Mouse (Mus musculus) liver, adult (tissue): ENCODE measurements around the gene Ngb.

Source experiments
- GATA4 ChIP-seq: IDR thresholded peaks from 2 replicates; pipeline ENCODE4 v1.6.1; 2014; ENCODE audit warnings: mild to moderate bottlenecking, low read length; ENCODE audit not compliant: insufficient replicate concordance

Gene Ngb

DNA sequence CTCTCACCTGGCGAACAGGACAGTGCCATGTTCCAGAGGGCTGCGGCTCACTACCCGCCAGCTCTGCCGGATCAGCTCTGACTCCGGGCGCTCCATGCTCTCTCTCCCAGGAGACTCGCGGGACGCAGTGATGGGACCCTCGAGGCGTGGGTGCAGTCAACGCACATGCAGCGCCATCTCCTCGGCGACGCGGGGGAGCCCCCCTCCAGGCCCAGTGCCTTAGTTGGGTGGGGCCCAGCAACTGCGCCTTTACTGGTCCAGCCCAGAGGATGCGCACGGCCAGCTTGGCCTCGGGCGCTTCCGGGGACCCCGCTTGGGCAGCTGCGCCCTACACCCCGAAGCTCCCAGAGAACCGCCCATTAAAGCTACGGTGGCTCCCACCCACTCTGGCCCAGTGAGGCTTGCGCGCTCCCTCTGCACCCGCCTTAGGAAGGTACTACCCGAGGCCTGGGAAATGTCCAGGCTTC, at the start of gene Ngb:
Gene Ngb (minus strand): TSS at position 375 of the 467 bp plus-strand sequence.
- TF ChIP-seq GATA4, result no peak

GRCm38 (mm10) chr12:87149471-87149870, 47.1 kb upstream of the Ngb start:
- TF ChIP-seq GATA4, result no peak

DNA sequence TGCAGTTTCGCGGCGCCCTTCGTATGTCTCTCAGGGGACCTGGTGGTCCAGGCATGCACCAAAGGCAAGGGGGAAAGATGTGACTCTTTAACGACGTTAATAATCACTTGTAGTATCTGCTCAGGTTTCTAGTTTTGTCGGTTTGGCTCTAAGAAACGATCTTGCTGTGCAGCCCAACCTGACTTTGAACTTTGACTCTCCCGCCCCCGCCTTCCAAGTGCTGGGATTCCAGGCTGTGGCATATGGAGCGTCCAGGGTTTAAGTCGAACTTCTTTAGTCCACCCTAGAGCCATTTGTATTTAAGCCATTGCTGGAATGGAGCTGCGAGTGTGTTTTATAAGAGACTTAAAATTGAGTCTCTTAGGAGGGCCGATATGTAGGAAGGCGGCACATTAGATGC, 45.8 kb upstream of the Ngb start:
- no peak for TF ChIP-seq GATA4

GRCm38 (mm10) chr12:87147395-87148089, 45.2 kb upstream of the Ngb start, which contains the start of gene Pomt2:
Pomt2 (minus strand) TSS chr12:87147968.
- no peak for TF ChIP-seq GATA4

- no peak for TF ChIP-seq GATA4
Measured at GRCm38 (mm10) chr12:87146966-87147365, 44.6 kb upstream of the Ngb start, which contains the start of gene Gstz1. Gstz1 (plus strand) TSS chr12:87147165.

- TF ChIP-seq GATA4, result no peak
Measured at GRCm38 (mm10) chr12:87142156-87142555, 39.8 kb upstream of the Ngb start.

DNA sequence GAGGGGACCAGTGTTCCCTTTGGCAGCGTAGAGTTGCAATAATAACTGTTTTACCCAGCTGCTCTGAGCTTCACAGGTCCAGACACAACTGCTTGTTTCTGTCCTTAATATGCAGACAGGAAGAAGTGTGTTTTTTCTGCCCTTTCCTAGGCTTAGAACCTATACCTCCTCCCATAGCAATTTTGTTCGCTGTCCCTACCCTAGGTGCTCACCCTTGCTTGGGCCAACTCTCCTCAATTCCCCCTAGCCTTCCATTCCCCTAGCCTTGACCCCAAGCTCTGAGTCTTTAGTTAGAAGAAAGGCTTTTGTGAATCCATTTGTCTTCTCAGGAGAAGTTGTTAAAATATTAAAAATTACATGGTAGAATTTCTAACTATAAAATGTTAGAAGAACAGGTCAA, 36.4 kb upstream of the Ngb start:
- TF ChIP-seq GATA4, result no peak

GRCm38 (mm10) chr12:87138342-87138701, 36.0 kb upstream of the Ngb start:
- no peak for TF ChIP-seq GATA4

DNA sequence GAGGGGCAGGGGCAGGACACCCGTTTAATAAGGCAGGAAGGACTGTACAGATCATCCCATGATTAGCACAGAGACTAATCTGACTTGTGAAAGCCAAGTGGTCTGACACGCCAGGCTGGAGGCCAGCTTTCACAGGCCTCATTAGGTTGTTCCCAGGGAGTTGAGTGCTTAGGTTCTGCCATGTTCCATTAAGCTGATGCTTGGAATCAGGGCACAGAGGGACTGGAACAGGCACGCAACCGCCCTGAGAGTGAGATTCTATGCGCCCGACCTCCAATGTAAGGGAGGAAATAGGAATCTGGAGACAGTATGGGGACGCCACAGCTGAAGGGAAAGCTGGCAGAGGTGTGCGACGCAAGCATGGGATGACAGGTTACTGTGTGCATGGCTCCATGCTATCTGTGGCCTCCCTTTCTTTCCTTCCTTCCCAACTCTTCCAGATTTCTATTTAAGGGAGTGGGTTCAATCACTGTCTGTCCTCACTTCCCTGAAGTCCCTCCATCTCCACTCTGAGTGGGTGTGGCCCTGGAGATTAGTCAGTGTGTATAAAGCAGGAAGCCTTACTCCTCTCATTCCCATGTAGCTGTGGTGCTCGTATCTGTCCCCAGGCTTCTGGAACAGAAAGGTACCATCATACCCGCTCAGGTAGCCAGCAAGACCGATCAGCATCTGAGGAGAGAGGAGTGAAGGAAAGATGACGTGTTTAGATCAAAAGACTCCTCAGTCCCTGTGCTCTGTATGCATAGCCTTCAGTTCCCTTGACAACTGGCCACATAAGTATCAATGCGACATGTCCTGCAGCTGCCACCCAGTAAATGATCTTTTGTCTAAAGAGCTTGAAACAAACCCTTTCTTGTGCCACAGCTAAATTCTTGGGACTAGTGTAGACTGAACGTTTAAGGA, 35.4 kb upstream of the Ngb start:
- TF ChIP-seq GATA4, result no peak

DNA sequence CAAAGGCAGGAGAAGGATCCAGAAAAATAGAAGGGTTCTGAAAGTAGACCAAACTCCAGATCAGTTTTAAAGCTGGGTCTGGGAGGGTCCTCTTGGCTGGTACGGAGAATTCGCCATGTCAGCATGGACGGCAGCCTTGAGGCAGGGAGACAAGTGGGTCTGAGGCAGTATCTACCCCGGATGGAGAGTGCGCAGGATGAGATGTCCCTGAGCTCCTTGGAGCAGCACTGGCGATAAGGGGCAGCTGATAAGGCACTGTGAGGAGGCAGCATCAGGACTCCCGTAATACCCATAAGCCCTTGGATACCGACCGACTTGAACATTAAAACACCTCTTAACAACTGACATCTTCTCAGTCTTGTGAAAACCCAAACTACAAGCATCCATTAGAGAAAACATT, 30.4 kb upstream of the Ngb start:
- peak; percentile 76; the same call in 1 of the 2 replicates for TF ChIP-seq GATA4

- TF ChIP-seq GATA4, result no peak
Measured at GRCm38 (mm10) chr12:87132210-87132609, 29.9 kb upstream of the Ngb start.

DNA sequence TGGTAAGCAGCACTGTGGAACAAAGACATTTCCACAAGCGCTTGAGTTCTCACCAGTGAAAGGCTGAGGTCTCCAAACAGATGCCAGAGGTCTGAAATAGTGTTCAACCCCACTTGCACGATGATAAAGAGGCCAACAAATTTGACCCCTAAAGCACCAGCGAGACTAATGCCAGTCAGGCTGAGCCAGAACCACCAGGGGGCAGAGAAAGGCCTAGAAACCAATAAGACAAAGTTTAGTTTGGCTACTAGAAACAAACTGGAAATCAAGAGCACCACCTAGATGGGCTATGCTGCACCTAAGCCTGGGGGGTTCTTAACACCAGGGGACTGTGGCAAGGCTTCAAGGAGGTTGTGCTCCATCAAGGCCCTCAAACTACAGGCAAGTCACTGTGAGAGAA, 29.3 kb upstream of the Ngb start:
- TF ChIP-seq GATA4, result no peak

GRCm38 (mm10) chr12:87131181-87131580, 28.8 kb upstream of the Ngb start:
- no peak for TF ChIP-seq GATA4

- no peak for TF ChIP-seq GATA4
Measured at GRCm38 (mm10) chr12:87130224-87130623, 27.9 kb upstream of the Ngb start.

- no peak for TF ChIP-seq GATA4
Measured at GRCm38 (mm10) chr12:87127256-87127655, 24.9 kb upstream of the Ngb start.
